Mouse (Mus musculus): Measurements from ENCODE around the gene Cacna2d3.

Gene Cacna2d3

DNA sequence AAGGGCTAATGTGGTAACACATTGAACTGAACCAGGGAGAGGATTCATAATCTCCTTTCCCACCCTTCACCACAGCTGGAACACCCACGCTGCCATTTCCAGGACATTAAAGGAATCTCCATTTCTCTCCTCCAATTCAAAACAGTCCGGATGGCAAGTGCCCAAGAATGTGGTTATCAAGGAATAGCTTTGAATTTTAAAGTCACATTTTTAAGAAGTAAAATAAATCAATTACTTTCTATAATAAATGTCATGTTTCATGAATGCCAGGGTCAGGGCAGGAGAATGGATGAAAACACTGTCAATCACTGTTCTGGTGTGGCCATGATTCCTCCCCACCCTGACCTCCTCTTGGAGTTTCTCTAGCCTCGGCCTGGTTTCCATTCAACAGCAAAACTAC lies 333.9 kb downstream of the Cacna2d3 start:
- DNase-seq (ENCODE audit: low spot score): no peak

DNA sequence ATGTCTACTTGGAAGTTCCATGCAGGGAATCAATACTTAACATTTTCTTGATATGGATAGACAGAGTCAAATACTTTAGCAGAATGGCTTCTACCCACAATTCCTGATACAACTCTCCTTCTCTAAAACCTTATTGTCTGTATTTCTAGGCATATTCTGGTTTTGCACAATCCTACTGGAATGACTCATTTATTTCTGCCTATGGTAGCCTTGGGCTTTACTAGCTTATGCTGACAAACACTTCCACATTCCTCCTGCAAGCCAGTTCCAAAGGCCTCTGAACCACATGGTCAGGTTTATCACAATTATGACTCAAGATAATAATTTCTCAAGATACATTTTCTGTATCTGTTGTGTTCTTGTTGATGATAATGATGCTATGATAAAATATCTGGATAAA lies 336.2 kb downstream of the Cacna2d3 start:
- DNase-seq (ENCODE audit: low spot score): no peak

DNA sequence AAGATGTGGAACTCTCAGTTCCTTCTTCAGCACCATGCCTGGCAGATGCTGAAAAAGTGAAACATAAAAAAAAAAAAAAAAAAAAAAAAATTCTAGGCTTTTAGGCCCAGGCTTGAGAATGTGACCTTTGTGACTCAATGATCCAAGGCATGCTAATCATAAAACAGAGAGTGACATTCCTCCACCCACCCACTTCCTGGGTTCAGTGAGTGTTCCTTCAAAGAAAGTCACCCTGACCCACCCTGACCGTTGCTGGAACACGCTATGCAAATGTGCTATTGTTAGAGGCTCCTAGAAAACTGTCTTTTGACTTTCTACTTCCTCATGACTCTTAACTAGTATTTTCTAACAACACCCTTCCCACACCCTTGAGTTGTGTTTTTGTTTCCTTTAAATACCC lies 338.9 kb downstream of the Cacna2d3 start:
- DNase-seq (ENCODE audit: low spot score): no peak

DNA sequence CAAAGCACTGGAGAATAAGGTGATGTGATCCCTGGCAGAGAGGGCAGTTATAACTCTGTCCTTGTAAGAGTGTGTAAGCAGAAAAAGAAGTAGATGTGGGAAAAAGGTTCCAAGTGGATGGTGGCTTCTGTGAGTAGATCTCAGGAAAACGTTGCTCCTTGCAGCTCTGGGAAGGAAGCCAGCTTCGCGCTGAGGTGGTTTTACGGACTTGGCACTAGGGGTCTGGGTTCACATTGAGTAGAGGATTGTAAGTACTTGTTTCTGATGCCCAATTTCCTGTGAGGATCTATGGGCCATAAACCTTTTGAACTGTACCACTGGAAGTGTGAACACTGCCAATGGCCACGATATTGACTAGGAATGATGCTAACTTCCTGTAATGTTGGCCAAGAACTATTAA lies 354.8 kb downstream of the Cacna2d3 start:
- no peak for DNase-seq (ENCODE audit: low spot score)

DNA sequence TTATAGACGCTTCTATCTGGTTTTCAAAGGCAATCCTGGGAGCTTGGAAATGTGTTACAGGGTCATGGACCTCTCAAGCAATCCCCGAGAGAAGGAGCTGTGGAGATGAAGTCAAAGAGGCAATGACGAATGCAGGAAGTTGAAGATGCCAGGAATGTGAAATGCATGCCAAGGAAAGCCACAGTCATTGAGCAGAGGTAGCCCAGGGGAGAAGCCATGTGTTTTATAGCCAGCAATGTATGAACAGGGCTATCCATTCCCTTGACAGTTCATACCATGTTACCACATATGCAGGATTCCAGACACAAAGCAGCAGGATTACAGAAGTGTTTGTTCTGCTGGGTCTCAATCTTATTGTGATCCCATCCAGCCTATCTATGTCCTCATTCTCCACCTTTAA lies 359.2 kb downstream of the Cacna2d3 start:
- DNase-seq (ENCODE audit: low spot score): no peak

DNA sequence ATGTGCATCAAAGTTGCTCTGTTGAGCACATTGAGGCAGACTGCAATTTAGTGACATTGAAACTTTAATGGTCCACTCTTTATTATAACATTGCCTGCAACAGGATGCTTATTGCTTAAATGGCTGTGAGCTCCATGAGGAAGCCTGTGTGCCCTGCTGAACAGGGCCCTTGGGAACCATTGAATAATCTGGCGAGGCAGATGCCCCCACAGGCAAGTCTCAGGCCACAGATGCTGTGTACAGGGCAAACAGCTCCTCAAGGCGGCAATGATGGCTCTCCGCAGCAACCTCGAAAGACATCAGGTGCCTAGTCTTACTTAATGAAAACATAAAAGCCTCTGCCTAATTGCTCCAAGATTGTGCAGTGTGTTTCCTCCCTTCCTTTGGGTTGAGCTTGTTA lies 371.0 kb downstream of the Cacna2d3 start:
- DNase-seq (ENCODE audit: low spot score): no peak

DNA sequence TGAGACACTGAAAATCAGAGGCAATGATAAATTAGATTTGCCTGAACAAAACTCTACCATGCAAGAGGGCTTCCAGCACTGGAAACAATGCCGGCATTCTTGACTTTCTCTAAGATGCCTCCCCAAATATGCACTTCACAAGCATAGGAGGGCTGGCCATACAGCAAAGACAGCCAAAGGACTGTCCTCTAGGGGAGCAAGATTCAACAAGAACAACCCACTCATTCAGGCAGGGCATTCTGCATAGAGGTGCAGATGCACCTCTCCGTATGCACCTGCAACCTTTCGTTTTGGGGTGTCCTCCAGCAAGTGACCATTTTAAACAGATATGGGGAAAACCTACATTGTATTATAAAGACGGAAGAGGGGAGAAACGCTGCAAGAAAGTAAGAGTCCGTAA lies 380.1 kb downstream of the Cacna2d3 start:
- no peak for DNase-seq (ENCODE audit: low spot score)

DNA sequence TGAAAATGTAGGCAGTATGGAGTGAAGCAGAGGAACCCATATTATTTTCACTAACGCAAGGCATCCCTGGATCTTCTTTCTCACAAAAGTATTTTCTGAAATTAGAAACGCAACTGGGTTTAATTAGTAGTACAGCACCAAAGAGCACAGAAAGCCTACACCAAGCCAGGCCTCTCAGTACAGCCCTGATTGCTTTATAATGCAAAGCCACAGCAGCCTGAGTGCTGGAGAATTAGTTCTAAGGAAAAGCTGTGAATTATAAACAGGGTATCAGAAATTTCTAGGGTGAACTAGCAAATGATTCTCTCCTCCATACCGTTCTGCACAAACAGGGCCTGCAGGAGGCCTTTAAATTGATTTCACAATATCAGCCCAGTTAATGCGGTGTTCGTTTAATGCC lies 380.9 kb downstream of the Cacna2d3 start:
- no peak for DNase-seq (ENCODE audit: low spot score)

DNA sequence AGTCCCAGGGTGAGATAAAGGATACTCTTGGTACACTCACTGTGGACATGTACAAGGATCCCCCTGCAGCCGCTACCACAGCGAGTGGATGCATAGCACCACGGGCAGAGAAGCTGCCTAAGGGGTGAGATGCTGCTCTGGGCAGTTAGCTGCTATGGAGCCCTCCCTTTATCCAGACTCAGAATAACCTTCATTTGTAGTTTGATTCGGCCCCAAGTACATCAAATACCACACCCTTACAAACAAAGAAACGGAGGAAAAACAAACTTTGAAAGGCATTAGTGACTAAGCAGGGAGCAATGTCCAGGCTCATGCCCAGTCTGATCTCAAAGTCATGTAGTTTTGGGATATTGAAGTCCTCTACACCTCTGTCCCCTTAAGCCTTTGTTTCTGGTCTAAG lies 386.8 kb downstream of the Cacna2d3 start:
- DNase-seq (ENCODE audit: low spot score): no peak

DNA sequence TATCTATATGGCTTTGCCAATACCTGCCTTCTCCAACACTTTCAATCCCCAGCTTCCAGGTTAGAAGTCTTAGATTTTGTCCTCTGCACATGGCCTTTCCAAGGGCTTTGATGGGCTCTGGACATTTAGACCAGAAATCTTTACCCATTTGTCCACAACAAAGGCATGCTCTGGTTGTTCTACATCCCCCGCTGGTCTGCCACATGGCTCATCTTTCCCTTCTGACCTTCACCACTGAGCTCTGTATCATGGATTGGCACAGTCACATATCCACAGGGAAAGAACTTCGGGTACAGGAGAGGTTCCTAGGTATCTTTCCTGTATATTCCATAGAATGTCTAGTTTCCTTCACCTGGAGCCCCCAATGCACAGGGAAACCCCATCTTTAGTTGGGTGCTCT lies 387.4 kb downstream of the Cacna2d3 start:
- no peak for DNase-seq (ENCODE audit: low spot score)

DNA sequence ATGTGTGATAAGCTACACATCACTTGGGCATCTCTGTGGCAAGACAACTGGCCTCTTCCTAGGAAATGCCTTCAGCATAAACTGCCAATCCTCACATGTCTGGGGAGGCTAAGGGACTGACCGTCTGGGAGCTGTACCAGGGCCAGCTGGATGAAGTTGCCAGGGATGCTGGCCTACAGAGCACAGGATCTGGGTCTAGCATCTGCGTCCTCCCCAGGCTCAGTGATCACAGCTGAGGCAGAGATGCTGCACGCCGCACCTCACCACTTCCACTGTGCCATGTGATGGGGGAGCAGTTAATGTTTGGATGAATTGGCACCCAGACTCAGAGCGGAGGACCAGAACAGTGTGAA lies 397.3 kb downstream of the Cacna2d3 start:
- DNase-seq (ENCODE audit: low spot score): no peak

DNA sequence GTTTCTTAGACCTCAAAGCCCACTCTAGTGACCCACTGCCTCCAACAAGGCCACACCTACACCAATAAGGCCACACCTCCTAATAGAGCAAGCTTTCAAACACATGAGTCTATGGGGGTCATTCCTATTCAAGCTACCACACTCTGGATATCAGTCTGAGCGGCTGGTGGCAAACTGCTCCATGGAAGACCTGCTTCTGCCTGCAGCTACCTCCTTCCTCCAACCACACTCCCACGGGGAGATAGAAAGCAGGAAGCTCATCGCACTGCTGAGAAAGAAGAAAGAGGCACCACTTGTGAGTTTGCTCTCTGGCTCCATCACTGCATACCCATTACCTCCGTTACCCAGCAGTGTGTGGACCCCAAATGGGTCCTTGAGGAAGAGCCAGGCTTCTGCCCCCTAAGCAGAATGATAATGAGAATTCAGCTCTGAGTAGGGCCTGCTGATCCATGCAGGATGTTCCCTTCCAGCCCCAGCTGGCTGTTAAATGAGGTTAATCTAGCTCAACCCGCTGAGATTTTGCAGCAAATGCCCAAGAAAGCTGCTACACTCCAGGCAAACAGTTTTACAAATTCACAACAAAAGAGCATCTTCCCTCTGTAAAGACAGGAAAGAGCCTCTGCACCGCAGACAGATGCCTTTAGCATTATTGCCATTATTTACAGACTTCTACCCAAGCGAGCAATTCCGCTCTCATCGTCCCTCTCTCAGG lies 397.8 kb downstream of the Cacna2d3 start:
- no peak for DNase-seq (ENCODE audit: low spot score)

DNA sequence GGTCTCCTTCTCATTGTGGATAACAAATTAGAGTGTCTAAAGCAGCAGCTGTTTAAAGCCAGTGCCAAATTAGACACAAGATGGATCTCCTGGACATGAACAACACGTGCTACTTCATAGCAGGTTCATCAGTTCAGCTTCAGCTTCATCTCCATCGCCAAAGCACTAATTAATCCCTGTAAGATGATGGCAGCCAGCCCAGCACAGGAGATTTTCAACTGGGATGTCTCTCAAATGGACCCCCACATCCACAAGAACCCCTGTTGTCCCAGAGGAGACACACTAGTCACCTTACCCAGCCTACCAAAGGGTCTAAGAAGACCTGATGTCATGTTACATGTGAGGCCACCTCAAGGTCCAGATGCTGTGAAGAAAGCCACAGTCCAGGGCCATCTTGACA lies 408.2 kb downstream of the Cacna2d3 start:
- no peak for DNase-seq (ENCODE audit: low spot score)

DNA sequence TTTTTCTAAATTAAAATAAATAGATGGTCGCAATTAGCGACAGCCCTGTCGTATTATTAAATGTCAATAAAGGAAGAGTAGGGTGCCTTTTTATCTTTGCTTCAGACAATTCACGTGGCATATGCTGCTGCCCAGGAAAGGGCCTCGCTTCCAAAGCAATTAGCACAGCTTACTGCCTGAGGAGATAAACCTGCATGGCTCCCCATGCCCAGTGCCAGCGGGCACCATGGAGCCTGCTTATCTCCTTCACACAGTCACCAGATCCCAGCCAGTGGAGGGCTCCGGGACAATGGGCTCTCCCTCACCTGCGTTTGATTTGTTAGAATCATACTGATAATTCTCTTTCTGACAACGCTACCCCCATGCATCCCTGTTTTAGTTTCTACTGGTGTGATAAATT lies 416.0 kb downstream of the Cacna2d3 start:
- no peak for DNase-seq (ENCODE audit: low spot score)

DNA sequence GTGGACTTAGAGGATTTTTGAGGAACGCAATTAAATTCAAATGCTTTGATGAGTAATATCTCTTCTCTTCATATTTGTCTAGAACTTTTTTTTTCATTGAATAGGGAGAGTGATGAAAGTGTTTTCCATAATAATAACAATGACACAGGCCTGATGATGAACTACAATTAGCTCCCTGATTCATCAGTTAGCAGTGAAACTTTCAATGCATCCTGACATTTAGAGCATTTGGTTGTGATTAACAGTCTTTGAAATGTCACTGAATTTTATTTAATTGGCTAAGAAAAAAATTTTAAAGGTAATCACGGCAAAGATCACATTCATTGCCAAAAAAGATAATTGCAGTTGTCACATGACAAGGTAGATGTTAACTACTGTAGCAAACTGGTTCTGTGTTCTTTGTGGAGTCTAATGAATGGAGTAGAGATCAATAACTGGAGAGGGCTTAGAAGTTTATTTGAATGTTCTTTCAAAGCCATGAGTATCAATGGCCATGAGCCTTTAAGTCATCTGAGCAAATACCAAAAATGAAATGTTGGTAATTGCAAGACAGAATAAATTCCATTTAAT lies 425.4 kb downstream of the Cacna2d3 start:
- no peak for DNase-seq (ENCODE audit: low spot score)

DNA sequence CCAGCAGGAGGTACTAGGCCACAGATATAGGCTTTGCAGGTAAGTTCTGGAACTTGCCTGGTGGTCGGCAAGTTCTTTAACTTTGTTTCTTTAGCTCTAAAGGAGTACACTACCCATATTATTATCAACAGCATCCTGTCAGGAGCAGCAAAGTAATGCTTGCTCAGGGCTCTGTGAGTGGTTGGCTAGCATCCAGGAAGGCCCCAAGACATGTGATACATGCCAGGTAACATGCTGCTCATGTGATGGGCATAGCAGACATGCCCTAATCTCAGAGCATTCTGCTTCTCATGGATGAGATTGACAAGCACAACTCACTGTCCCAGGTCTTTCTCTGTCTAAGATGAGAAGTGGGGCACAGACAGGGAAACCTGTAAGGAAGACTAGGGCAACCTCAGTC lies 442.8 kb downstream of the Cacna2d3 start:
- DNase-seq (ENCODE audit: low spot score): no peak

DNA sequence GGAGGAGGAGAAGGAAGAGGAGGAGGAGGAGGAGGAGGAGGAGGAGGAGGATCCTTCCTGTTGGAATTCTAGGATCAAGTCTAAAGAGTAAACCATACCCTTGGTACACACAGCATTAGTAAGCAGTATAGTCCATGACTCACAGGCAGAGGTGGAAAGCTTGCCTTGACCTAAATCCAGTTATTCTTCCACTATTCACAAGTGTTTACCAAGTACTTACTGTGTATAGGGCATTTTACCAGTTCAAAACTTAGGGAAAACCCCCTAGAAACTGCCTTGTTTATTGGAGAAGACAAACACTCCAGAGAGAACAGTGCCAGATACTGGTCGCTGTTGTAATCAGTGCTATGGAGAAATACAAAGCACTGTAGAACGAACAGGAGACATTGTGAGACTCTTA lies 443.3 kb downstream of the Cacna2d3 start:
- DNase-seq (ENCODE audit: low spot score): no peak

DNA sequence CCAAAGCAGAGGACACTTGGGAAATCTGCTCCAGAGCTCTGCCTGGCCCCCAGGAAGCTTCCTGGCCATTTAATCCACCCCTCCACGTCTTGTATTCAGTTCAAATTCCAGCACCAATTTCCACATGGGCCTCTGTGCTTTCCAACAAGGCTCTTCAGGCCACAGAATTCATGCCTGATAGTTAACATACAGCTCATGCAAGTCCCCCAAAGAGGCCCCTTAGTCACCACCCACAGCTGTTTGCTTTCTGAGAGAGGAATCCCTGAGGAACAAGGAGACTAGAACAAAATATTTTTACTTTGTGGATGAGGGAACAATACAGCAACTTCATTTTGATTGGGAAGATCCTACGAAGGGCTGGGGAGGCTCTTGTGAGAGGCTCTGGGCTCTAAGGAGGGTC lies 444.0 kb downstream of the Cacna2d3 start:
- no peak for DNase-seq (ENCODE audit: low spot score)

DNA sequence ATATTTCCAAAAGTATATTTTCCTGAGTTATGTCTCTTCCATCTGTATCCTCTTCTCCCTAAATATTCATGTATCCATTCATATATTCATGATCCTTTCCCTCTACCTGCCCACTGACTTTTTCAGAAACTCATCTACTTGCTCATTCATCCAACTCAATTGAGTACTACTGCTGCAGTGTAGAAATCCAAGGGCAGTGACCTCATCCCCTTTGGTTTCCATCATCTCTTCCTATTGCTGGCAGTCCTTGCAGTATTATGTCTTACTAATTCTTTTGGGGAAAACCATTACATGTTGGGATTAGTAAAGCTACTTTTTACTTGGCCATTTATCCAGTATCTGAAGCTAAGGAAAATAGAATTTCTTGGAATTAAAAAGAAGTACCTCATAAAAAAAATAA lies 447.8 kb downstream of the Cacna2d3 start:
- DNase-seq (ENCODE audit: low spot score): no peak

DNA sequence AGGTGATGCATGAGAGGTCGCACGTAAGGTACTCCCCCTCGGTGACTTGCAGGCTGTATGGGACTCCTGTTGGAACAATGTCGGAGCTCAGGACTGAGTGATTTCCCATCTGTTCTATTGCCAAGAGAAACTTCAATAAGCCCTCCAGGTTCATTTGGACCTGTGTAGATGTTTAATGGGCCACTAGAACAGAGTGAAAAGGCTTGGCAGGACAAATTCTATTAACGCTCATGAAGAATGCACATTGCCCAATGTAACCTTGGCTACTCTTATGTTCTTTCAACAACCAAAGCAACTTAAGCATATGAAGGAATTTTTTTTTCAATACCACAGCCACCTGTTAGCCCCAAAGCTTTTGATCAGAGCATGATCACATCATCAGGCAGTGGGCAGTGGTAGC lies 451.1 kb downstream of the Cacna2d3 start:
- no peak for DNase-seq (ENCODE audit: low spot score)

DNA sequence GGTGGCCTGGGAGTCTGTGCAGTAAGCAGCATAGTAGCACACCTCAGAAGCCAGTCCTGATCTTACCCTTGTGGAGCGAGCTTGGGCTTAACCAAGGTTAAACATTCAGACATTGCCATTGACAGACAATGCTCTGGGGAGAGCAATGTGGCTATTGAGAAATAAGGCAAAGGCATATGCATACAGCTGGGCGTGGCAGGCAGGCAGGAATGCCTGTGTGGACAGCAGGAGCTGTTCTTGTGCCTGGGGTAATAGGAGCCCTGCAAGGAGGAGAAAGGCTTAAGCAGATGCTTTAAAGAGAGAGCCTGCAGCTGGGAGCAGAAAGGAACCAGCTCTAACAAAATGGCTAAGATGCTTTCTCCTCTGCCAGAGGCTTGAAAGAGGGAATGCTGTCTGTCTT lies 451.8 kb downstream of the Cacna2d3 start:
- DNase-seq (ENCODE audit: low spot score): peak; percentile 22

DNA sequence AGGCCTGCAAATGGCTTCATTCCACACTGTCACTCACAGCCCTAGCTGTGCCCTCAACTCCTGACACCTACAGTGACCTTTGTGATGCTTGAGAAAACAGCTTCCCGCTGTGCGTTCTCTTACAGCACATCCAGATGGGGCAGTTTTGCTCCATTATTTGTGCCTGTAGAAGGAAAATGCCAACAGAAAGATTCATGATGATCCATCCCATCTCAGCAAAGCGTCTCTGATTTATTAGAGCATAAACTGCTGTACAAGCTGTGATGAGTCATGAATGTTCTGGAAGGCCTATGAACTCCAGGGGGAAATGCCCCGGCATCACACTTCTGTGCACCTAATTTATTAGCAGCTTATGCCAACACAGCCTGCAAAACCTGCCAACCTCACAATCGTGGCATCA lies 453.1 kb downstream of the Cacna2d3 start:
- DNase-seq (ENCODE audit: low spot score): peak; percentile 73

DNA sequence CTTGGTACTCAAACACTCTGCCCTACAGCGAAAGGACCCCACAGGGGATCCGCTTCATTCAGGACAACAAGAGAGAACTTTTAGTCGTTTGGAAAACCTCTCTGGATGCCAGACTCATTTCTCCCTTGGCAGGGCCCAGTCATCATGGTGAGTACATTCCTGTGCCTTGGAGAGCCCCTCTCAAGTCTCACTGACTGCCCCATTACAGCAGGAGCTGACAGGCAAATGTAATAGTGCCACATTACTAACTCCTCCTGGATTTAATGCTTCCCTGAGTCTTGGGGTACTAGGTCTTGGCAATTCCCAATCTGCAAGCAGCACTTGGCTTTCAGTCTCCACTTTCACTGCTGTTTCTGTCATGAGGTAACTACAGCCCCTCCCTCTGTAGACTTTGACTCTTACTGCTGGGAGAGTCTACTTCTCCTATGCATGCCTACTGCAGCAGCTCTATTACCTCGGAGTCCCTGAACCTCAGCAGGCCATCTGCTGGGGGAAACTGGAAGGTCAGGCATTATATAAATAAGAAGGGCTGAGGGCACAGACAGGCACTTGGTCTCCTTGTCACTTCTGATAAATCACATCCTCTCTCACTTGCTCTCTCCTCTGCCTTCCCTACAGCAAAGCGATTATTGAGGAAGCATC lies 454.3 kb downstream of the Cacna2d3 start:
- DNase-seq (ENCODE audit: low spot score): peak; percentile 76

DNA sequence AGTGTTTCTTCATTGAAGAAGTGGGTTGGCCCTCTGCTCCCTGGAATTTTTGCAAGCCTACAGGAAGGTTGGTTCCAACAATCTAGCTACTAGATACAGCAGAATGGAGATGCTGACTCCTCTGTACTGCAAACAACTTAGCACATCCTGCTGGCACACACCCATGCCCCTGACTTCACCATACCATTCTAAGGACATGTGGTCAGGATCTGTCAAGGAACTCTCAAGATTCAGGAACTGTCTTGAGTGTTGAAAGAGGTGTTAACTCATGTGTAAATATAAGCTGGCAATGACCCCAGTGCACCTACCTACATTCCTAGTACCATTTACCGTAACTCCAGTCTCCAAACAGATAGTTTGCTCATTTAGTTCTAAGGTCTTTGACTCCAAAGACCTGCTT lies 461.0 kb downstream of the Cacna2d3 start:
- no peak for DNase-seq (ENCODE audit: low spot score)
